Mouse (Mus musculus) lung, postnatal 10 days (tissue): ENCODE data around the gene Ccdc163.

Experiments used
- DNase-seq: peaks from one replicate; pipeline ENCODE4 v3.0.0; 2021

Gene Ccdc163

GRCm38 (mm10) chr4:116707666-116708065 is 643 bp upstream of the Ccdc163 start:
- DNase-seq, result no peak

DNA sequence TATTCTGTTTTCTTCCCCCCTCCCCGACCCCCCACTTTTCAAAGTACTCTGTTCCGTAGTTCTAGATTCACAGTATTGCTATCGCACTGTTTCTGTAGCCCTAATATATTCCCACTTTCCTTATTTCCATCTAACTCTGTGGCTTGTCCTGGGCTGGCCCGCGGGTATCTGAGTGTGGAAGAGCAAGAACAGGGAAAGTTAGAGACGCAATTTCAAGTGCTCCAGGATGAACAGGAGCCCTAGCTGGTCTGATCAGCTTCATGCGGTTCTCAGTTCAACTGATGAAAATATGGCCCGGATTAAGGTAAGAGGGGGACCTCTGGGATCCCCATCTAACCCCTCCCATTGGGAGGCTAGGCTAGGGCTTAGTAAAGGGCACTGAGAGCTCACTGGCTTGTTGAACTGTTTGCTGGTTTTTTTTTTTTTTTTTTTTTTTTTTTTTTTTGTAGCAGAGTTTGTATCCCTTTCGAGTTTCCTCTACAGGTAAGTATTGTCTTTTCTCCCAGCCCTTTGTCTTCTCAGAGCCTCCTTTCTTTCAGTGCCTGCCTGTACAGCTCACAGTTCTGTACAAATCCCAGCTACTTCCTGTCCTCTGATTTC is 582 bp downstream of the Ccdc163 start:
- DNase-seq, result no peak

- no peak for DNase-seq
Observed at GRCm38 (mm10) chr4:116710154-116710553, 1.8 kb downstream of the Ccdc163 start.

DNA sequence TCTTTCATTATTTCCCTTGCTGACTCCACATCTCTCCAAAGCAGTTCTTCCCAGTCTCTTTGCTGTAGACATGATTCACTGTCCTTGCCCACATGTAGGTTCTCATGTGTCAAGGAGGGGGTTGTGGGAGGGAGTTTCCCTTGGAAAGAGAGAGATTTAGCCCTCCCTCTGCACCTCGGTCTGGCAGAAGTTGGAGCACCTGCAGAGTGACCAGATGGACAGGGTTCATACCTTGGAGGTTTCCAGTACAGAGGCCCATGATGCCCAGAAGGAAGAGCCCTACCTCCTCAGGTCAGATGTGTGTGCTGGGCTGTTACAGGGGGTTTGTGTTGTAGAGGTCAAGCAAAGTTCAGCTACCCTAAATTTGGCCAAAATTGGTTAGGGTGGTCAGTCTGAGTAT is 4.2 kb downstream of the Ccdc163 start:
- DNase-seq, result no peak

- peak; percentile 81 for DNase-seq
Observed at GRCm38 (mm10) chr4:116719396-116719795, 11.1 kb downstream of the Ccdc163 start.

DNA sequence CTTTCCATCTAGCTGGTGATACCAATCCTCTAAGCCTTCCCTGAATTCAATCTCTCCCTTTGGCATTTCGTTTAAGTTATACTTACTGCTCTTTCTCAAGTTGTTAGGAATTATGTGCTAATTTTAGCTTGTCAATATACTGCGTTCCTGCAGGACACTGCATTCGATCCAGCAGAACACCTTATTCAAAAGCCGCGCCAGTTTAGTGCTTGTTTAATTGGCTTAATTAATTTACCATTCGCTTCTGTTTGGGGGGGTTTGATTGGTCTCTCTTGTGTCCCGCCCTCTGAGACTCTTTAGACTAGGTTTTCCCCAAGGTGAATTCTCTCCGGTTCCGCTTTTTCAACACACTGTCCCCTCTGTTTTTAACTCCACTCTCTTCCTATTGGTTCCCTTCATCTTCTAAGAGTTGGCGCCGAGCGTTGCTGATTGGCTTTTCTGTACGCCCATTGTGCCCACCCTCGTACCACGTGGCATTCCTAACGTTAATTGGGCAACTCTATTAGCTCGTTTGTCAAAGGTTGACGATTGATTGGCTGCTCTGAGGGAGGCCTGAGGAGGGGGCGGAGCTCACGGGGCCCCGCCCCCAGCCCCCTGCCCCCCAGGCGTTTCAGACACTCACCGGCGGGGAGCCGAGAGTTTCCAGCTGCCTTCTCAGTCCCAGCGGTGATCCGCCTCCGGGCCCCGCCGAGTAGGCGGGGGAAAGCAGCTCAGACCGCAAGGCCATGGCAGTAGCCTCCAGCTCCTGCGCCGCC is 12.2 kb downstream of the Ccdc163 start, which contains the start of gene Tesk2:
Gene Tesk2 (plus strand): TSS at position 606 of the 755 bp plus-strand sequence.
- DNase-seq, result peak; percentile 97

- DNase-seq, result no peak
Observed at GRCm38 (mm10) chr4:116721098-116721628, 12.9 kb downstream of the Ccdc163 start.

DNA sequence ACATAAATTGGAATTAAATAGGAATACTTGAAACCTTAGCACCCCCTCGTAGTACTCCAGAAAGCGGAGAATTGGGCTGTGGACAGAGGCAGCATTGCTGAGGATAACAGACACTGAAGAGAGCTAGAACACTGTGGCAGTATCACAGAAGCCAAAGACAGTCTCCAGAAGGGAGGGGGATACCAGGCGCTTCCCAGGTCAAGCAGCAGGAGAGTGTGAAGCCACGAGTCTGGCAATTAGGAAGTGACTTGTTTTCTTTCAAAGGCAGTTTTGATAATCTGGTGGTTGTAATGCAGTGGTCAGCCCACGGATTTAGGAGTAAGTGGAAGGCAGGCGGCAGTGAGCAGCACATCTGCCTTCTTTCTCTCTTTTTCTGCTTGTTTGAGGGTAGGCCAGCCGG is 13.9 kb downstream of the Ccdc163 start:
- no peak for DNase-seq

GRCm38 (mm10) chr4:116725444-116725843 is 17.1 kb downstream of the Ccdc163 start:
- no peak for DNase-seq

DNA sequence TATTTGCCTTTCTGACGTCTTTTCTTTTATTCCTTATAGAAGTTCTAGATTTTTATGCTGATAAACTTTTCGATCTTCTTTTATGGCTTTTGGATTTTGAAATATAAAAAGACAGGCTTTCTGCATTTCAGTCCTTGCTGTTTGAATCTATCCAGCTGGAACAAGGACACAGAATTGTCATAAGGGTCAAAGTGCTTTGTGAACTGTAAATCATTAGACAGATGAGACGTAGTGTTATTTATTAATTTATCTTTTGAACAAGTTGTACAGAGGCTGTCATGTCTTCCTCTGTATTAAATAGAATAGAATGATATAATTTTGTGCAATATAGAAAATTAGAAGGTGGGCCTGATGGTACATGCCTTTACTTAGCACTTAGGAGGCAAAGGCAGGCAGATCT is 19.1 kb downstream of the Ccdc163 start:
- DNase-seq, result no peak

DNA sequence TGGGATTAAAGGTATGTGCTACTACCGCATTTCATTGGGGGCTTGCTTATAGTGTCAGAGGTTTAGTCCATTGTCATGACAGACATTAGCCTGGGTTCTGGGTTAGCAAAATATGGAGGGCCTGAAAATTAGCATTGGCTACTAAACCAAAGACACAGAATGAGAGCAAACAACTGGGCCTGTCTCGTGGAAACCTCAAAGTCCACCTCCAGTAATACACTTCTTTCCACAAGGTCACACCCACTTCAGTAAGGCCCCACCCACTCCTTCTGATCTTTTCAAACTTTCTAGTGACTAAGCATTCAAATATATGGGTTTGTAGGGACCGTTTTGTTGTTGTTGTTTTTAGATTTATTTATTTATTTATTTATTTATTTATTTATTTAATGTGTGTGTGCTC is 21.2 kb downstream of the Ccdc163 start:
- DNase-seq, result no peak

DNA sequence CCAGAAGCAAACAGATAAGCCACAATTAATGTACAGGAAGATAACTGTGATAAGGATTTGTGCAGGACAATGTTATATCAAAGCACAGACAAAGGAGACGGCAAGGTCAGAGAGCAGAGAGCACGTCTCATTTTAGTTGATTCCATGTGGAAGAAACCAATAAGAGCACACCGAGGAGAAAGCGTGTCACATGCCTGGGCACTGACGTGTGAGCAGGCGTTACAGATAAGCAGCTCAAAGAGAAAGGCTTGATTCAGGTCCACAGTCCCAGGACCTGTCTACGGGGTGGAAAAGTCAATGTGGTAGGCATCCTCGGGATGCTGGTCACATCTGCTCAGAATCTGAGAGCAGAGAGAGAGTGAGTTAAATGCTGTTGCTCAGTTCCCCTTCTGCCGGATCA is 22.8 kb downstream of the Ccdc163 start:
- no peak for DNase-seq

DNA sequence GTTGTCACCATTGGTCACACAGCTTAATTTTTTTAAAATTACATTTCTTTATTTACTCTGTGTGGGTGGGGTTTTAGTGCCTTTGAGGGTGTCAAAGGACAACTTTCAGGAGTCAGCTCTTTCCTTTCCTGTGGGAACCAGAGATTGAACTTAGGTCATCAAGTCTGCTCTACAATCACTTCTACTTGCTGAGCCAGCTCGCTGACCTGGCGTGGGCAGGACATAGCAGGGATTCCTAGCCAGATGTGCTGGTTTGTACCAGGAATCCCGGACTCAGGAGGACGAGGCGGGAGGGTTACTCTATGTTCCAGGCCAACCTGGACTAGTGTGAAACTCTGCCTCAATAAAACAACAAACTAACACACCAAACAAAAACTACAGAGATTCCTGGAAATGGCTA is 24.0 kb downstream of the Ccdc163 start:
- DNase-seq, result no peak

DNA sequence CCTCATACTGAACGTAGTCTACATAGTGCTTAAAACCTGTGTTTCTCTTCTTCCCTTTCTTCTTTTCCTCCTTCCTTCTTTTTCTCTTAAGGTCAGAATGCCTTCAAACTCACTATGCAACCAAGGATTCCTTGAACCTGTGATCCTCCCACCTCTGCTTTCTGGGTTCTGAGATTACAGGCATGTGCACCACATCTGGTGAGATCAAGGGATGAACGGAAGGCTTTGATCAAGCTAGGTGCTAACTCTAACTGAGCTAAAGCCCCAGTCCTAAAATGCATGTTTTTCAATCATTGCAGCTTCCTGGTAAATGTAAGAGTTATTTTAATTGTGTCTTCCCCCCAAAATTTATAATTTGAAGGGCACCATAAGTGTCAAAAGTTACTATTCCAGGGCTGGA is 26.7 kb downstream of the Ccdc163 start:
- no peak for DNase-seq

DNA sequence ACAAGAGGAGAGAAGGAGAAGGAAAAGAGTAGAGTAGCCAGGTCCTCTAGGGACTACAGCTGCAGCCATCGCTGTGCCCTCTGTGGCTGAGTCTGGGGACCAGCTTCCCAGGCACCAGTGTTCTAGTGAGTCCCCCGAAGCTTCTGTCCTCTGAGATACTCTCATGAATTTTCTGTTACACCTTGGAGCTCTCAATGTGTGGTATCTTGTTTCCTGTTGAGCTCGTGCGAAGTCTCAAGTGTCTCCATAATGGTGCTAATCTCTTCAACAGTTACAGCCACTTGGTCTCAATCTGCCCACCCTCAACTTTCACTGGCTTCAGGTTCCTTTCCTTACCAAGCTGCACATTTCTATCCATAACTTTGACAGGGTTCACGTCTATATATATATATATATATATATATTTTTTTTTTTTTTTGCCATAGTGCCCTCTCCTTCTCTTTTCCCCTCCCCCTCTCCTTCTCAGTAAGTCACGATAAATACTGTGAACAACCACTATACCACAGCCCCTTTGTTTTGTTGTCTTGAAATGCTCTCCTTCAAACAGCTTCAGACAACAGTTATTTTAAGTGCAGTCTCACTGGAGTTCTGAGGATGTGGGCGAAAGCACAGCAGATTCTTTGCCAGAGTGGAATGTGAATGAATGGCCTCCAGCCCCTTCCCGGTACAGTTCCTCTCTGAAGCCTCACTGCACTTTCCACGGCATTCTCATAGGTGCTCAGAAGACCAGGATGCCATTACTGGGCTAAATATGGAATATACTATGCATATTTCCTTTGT is 30.9 kb downstream of the Ccdc163 start:
- no peak for DNase-seq

GRCm38 (mm10) chr4:116749750-116750149 is 41.4 kb downstream of the Ccdc163 start:
- no peak for DNase-seq

GRCm38 (mm10) chr4:116761914-116762313 is 53.6 kb downstream of the Ccdc163 start:
- no peak for DNase-seq

DNA sequence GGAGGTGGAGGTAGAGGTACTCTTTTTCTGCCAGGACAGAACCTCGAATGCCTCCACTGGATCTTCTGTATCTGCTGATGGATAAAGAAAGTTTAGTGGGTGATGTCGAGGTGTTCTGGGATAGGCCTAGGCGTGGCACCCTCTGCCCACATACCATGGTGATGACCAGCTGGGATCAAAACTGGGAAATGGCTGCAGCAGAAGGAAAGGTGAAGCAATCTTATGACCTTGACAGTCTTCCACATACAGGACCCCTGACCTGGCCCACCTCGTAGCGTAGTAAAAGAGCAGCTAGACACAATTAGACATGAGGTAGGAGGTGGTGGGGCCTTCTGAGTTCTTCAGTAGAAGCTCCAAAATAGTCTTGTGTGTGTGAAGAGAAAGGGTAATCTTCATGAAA is 55.7 kb downstream of the Ccdc163 start:
- DNase-seq, result no peak

GRCm38 (mm10) chr4:116768510-116768909 is 60.2 kb downstream of the Ccdc163 start:
- DNase-seq, result no peak

GRCm38 (mm10) chr4:116769060-116769459 is 60.8 kb downstream of the Ccdc163 start:
- DNase-seq, result no peak

- DNase-seq, result no peak
Observed at GRCm38 (mm10) chr4:116776391-116776790, 68.1 kb downstream of the Ccdc163 start.

DNA sequence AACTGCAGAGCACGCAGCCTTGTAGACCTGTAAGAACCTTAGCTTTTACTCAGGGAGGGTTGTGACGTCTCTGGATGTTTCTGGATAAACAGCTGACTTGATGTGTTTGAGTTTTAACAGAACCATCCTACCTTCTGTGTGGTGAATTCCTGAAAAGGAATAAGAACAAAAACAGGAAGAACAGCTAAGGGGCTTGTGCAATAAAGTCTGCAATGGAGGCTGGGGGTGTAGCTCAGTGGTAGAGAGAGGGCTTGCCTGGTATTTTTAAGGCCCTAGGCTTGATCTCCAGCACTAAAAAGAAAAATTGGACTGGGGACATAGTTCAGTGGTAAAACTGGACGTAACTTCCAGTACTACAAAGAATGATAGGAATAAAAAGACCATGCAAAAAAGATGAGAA is 68.8 kb downstream of the Ccdc163 start:
- no peak for DNase-seq

- DNase-seq, result no peak
Observed at GRCm38 (mm10) chr4:116780541-116780940, 72.2 kb downstream of the Ccdc163 start.

DNA sequence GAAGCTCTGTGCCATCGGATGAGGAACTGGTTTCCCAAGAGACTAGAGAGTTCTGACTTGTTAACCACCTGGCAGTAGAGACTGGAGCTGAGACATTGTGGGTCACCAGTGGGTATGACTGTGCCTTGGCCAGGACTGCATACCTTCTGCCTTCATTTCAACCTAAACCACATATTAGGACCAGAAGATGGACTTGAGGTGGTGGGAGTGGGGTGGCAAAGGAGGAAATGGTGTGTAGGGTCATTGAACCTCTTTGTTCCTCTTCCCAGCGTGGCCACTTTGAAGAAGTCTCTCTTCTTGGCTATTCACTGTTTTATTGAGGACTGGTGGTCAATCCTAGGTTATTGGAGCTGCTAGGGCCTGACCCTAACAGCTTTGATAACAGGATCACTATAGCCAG is 73.1 kb downstream of the Ccdc163 start:
- DNase-seq, result no peak
